8 mouse cellular contexts compared by ENCODE assay signal in the genomic region with DNA sequence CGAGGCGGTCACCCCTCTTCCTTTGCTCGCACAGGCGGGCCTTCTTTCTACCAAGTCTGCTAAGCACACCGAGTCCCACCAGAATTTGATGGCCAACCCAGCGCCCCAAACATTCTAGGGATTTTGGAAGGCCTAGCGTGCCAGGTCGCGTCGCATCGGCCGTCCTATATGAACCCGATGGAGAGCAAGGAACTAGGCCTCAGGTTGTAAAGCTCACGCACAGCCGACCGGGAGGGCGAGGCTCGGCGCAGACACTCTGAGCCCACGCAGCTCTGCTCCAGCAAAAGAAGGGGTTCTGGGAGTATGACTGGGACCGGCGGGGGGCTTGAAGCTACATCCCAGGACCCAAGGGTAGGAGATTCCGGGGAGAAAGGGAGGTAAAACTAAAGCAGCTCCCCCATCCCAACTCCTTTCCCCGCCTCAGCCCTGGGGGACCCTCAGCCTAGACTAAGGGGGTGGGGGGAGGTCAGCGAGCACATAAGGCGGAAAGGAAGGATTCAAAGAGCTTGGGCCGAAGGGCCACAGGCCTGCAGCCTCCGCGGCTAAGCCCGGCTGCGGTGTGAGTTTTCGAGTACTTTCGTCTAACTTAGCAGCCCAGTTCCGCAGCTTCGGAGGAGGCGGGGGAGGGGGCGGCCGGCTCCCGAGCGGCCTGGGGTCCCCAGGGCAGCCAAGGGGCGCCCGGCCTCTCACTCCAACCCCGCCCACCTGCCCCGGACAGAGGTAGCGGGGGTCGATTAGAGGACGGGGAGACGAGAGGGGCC. TPM values are rescaled to one million over a fixed set of nuclear protein-coding genes. Genes with fewer than 3 reads are reported as not detected.
A peak's percentile ranks its signal among the peaks of the same experiment; 100 is the strongest.
DNase-seq lines count a peak whose midpoint lies in the region; ATAC-seq and TF ChIP-seq lines count a peak whose summit lies in the region.

No protein-coding gene starts in this region.

- 4% methylated on average over 46 of the region's 48 CpGs for WGBS in intestine, postnatal 0 days
- 4% methylated on average over 47 of the region's 48 CpGs for WGBS in midbrain, embryonic 15.5 days

- peaks cover 97% of the 10 kb centered on the region for H3K27me3 ChIP-seq in intestine, postnatal 0 days (replicated peaks; ENCODE audit: control insufficient read depth, insufficient read depth, low read length)
- H3K27me3 ChIP-seq in midbrain, embryonic 15.5 days (replicated peaks), result peaks cover 44% of the 10 kb centered on the region

- no peak overlapping the region for H3K27ac ChIP-seq in gastrocnemius, adult 2 months
- H3K27ac ChIP-seq in intestine, postnatal 0 days (ENCODE audit: low read depth, low read length), result no peak overlapping the region
- H3K27ac ChIP-seq in midbrain, embryonic 15.5 days, result peak overlapping the region; percentile 82

- H3K4me2 ChIP-seq in intestine, postnatal 0 days (replicated peaks; ENCODE audit: low read depth), result peak overlapping the region; percentile 87
- peak overlapping the region; percentile 61 for H3K4me2 ChIP-seq in midbrain, embryonic 15.5 days

- H3K36me3 ChIP-seq in intestine, postnatal 0 days (ENCODE audit: control insufficient read depth, insufficient read depth), result no peaks in the 10 kb centered on the region
- no peaks in the 10 kb centered on the region for H3K36me3 ChIP-seq in midbrain, embryonic 15.5 days (replicated peaks)

- no peaks in the 10 kb centered on the region; the same call in 1 of the 2 replicates for H3K4me1 ChIP-seq in intestine, postnatal 0 days (replicated peaks; ENCODE audit: control insufficient read depth, insufficient read depth, low read length)
- H3K4me1 ChIP-seq in midbrain, embryonic 15.5 days, result peaks cover 49% of the 10 kb centered on the region

- no peak for ATAC-seq in intestine, postnatal 0 days
- ATAC-seq in midbrain, embryonic 15.5 days (replicated peaks), result no peak
- ATAC-seq in monocyte, adult 5-6 weeks (replicated peaks; ENCODE audit: insufficient number of reproducible peaks, low FRiP score, low TSS enrichment, poor library complexity, severe bottlenecking), result no peak
- no peak for ATAC-seq in cerebellum, adult (ENCODE audit: insufficient number of reproducible peaks, low FRiP score, low TSS enrichment)

- H3K9ac ChIP-seq in intestine, postnatal 0 days (ENCODE audit: low read depth, low read length), result no peak overlapping the region
- peak overlapping the region; percentile 33 for H3K9ac ChIP-seq in midbrain, embryonic 15.5 days

- H3K9me3 ChIP-seq in intestine, postnatal 0 days (ENCODE audit: control insufficient read depth), result no peaks in the 10 kb centered on the region
- no peaks in the 10 kb centered on the region for H3K9me3 ChIP-seq in midbrain, embryonic 15.5 days

- H3K4me3 ChIP-seq in gastrocnemius, adult 2 months, result peak overlapping the region; percentile 86
- H3K4me3 ChIP-seq in intestine, postnatal 0 days (ENCODE audit: low read depth, low read length), result peak overlapping the region; percentile 51
- H3K4me3 ChIP-seq in midbrain, embryonic 15.5 days, result peak overlapping the region; percentile 50

- intact Hi-C loops in gastrocnemius, adult 2 months (cut with DNase I), result loop anchor here (5.0 kb wide), 1 partner anchor 207 kb away; no protein-coding TSS in a partner anchor

- DNase-seq in gastrocnemius, adult 2 months, result no peak
- DNase-seq in gastrocnemius, adult 8-10 months (ENCODE audit: low spot score in 2 of 2), result no peak
- peak; percentile 3 for DNase-seq in urinary bladder, postnatal 25 days (ENCODE audit: low spot score)
- DNase-seq in urinary bladder, postnatal 10 days (ENCODE audit: low spot score), result no peak

- TF ChIP-seq CTCF in gastrocnemius, adult 2 months (IDR thresholded peaks at IDR 0.05), result no peak
- TF ChIP-seq CTCF in intestine, postnatal 0 days (IDR thresholded peaks at IDR 0.05; ENCODE audit: low read depth), result no peak

RNA-seq across cellular contexts. Expression of gene Otx1, which starts 2.2 kb away (rescaled TPM):
- total RNA-seq in gastrocnemius, adult 2 months (2021), result not detected
- not detected for total RNA-seq in gastrocnemius, adult 8-10 months (2022)
- not detected in 2 replicates for polyA plus RNA-seq in intestine, postnatal 0 days (2015; fragmentation: Nextera tagmentation; extraction: Ambion mirVana)
- 11.5 and 12.2 TPM in 2 replicates for polyA plus RNA-seq in midbrain, embryonic 15.5 days (2015; fragmentation: Nextera tagmentation; extraction: Ambion mirVana)
- total RNA-seq in monocyte, adult 5-6 weeks (2017), result not detected in 3 replicates
